Mouse (Mus musculus) thymus, postnatal 36 days (tissue): Measurements from ENCODE around the gene Ide.
A peak's percentile ranks its signal among the peaks of the same experiment; 100 is the strongest.

ENCODE experiments used
- DNase-seq, 2 experiments: peaks; one replicate each; pipeline ENCODE4 v3.0.0; 2022; ENCODE audit warnings: mixed read lengths in 2 of 2

Ide gene

DNA sequence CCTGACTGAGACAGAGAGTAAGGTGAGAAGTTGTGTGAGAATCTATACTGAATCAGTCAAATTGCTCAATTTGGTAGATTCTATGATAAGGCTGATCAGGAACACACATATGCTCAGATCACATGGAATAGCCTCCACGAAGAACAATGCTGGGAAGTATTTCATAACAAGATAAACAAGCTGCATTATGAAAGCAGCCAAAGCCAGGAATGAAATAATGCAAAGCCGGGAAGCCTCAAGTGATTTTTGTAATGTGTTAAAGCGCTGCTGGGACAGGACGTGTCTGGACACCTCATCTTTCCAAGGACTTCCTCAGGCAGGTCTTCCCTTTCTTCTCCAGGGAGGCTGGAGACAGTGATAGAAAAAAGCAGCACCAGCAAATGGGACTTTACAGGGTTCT, 4.9 kb downstream of the Ide start:
- no peak for DNase-seq

DNA sequence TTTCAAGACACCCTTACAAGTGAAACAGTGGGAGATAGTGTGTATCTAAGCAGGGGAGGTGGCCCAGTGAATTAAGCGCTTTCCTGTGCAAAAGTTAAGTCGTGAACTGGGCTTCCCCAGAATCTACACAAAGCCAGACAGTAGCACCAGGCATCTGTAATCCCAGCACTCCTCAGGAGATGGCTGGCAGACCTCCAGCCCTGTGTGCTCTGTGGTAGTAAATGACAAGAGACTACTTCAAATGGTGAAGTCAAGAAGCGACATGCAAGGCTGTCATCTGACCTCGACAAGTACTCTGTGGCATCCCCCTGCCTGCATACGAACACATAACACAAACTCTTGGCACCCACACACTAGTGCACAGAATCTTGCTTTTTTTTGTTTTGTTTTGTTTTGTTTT, 10.4 kb downstream of the Ide start:
- no peak for DNase-seq

- no peak for DNase-seq
Observed at GRCm38 (mm10) chr19:37323566-37323965, 14.1 kb downstream of the Ide start.

- DNase-seq, result no peak
Observed at GRCm38 (mm10) chr19:37320802-37321619, 16.6 kb downstream of the Ide start.

DNA sequence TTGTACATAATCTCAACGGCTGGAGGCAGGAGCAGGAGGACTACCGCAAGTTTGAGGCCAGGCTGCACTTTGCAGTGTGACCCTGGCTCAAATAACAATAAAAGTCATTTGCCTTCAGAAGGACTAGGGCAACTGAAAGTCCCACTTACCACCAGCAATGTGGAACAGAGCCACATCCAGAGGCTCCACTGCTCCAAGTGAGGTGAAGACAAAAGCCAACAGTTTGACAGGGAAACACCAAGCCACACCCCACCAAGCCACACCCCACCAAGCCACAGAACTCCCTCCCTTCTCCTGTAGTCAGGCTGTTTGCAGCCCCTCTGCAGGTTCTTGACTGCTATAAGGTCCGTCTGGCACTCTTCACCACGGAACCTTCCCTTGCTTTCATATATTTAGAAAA, 20.3 kb downstream of the Ide start:
- no peak for DNase-seq

GRCm38 (mm10) chr19:37315091-37315490, 22.6 kb downstream of the Ide start:
- no peak for DNase-seq

DNA sequence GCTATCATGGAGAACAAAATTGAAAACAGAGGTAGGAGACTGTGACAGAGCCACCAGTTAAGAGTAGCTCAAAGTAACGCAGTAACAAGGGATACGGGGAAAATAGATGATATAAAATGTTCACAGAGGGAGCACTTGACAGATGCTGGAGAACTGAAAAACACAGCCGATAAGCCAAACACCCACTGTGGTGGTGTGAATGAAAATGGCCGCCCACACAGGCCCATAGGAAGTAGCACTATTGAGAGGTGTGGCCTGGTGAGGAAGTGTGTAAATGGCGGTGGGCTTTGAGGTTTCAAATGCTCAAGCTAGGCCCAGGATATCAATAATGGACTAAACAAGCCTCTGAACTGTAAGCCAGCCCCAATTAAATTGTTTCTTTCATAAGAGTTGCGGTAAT, 26.2 kb downstream of the Ide start:
- no peak for DNase-seq

- DNase-seq, result no peak
Observed at GRCm38 (mm10) chr19:37310133-37310532, 27.5 kb downstream of the Ide start.

DNA sequence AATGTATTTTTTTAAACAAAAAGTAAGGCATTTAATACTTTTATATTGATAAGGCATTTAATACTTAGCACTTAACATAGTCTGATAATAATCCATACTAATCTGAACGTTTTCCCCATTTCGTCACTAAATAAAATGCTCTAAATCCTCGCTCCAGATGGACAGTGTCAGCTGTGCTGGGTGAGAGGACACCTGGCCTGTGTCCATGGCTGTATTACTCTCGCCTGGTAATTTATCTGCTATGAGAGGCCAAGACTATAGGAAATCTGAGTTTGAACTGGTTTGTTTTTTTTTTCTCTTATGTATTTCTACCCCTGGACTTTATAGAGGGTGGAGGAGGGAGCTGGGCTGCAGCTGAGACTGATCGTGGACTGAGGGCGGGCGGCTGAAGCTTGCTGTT, 28.7 kb downstream of the Ide start:
- no peak for DNase-seq

DNA sequence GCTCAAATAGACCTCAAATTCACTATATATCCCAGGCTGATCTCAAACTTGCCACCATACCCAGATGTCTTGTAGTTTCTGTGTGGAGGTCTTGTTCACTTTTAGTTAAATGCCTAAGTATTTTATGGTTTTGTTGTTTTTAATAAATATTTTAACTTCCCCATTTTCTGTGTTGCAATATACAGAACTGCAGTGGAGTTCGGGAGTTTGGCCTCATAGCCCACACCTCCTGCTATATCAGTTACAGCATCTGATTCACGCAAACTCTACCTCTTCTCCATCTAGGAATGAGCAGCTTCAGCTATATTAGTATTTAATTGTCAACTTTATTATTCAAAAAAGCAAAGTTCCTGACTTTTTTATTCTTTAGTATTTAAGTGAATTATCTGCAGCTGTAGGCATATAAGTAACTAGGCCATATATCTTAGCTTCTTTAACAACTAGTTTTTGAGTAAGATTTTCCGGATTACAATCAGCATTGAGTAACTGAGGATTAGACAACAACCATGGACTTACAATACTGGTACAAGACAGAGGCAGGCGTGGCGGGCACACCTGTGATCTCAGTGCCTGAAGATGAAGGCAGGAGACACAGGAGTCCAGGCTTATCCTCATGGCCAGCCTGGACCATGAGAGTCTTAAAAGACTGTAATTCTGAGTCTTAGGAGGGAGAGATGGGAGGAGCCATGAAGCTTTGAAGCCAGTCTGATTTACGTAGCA, 29.7 kb downstream of the Ide start:
- no peak for DNase-seq

DNA sequence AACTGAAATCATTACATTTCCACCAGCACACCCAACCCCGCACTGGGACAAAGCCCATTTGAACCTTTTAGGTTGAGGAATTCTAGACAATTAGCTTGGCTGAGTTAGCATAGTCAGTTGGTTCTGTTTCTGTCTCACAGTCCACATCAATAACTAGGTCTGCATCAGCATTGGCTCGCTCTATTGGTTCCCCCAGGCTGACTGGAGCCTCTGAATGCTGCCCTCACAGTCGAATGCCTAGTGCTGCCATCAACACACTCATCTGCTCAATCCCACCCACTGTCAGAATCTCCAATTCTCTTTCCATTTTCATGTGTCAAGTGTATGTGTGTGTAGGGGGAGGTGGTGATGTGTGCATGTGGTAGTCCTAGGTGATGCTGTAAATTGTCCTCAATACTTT, 31.5 kb downstream of the Ide start:
- no peak for DNase-seq

DNA sequence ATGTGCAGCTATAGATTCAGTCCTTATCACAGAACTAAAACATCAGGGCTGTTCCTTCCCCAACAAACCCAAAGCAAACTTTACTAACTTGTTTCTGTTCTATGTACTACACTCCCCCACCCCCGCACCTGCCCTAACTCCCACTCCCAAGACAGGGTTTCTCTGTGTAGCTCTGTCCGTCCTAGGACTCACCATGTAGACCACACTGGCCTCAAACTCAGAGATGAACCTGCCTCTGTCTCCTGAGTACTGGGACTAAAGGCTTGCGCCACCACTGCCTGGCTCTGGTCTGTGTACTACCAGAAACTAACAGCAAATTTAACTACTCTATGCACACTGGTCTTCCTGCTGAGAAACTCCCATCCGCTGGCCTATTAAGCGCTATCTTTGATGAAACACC, 32.8 kb downstream of the Ide start:
- DNase-seq, result no peak

GRCm38 (mm10) chr19:37304006-37304405, 33.6 kb downstream of the Ide start:
- DNase-seq, result no peak

- no peak for DNase-seq
Observed at GRCm38 (mm10) chr19:37301733-37302132, 35.9 kb downstream of the Ide start.

DNA sequence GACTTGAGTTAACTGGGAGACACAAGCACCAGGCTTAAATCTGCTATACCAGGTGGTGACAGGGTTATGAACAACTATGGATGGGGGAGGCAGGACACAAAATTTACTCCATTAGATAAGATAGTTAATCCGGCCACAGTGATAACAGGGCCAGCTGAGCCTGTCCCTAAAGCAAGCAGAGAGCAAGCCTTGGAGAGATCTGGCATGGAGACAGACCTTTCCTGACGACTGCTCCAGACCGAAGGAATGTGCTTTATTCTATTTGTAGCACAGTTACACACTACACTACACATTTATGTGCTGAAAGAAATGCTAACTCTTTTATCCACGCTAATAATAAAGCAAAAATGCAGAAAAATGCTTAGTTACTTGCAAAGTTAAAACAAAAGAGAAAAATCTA, 46.0 kb downstream of the Ide start:
- DNase-seq, result no peak

- DNase-seq, result no peak
Observed at GRCm38 (mm10) chr19:37290906-37291305, 46.7 kb downstream of the Ide start.

DNA sequence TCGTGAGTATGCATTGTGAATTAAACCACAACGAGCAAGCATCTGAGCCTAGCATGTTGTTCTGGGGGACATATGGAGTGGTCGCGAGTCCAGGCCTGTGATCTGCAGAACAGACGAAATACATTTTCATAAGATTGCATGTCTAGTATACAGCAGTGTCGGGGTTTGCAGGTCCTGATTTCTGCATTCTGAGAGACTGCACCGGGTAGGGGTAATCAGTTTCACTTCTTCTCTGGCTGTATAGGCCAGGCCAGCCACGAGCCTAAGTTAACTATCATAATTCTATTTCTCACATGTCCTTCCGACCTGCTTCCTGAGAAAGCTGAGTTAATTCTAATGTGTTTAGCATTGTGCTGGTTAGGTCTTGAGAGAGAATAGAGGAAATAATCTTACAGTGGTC, 52.9 kb downstream of the Ide start:
- no peak for DNase-seq

- DNase-seq, result no peak
Observed at GRCm38 (mm10) chr19:37283166-37283565, 54.5 kb downstream of the Ide start.

DNA sequence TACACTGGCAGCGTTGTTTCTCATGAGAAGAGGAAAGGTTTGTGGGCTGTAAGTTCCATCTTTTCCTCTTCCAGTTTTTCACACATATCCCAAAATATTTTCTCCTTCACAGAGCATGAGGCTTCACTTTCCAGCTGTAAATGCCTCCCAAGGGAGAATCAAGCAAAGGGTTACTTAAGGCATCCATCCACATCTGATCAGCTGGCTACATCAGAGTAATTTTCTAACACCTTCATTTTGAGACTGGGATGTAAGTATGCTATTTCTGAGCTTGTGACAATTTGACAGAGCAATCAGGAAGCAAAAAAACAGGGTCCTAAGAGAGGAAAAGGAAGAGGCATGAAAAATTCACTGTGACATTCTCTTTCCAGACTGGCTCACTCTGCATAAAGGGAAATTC, 55.9 kb downstream of the Ide start:
- no peak for DNase-seq

GRCm38 (mm10) chr19:37279194-37279593, 58.5 kb downstream of the Ide start:
- DNase-seq, result no peak

GRCm38 (mm10) chr19:37275555-37275954, 62.1 kb downstream of the Ide start:
- no peak for DNase-seq

DNA sequence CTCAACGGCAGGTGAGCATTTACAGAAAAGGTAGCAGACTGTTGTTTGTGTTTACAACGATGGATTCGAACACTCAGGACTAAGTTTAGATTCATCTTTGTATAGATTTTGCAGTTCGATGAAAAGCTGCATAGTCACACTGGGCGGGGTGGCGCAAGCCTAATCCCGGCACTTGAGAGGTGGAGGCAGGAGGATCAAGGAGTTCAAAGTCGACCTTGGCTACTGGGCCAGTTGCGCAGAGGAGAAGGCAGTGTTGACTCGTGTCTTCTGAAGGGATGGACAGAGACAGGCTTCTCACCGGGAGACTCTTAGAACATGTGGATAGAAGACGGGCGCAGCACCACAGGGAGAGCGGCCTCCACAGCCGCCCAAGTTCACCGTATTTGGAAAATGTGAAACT, 68.5 kb downstream of the Ide start:
- no peak for DNase-seq

GRCm38 (mm10) chr19:37265333-37266103, 72.1 kb downstream of the Ide start:
- DNase-seq, result peak; percentile 66 to 70
